Mouse (Mus musculus): Measurements from ENCODE around the gene Cracr2b. TPM values are rescaled to one million over a fixed set of nuclear protein-coding genes. Genes with fewer than 3 reads are reported as not detected.

Cracr2b gene
- polyA plus RNA-seq, 1 experiment: 14.9 TPM

- Histone ChIP-seq H3K4me1 (replicated peaks; ENCODE audit: control insufficient read depth, insufficient read depth, low read length) (no peaks in the 10 kb centered on the region), H3K36me3 (ENCODE audit: control insufficient read depth, insufficient read depth, low read length) (no peaks in the 10 kb centered on the region), H3K27me3 (ENCODE audit: control insufficient read depth, insufficient read depth, low read length) (no peaks in the 10 kb centered on the region), H3K4me3 (ENCODE audit: control insufficient read depth, insufficient read depth, low read length) (no peak overlapping the region), H3K27ac (ENCODE audit: control insufficient read depth, insufficient read depth, low read length) (no peak overlapping the region)
- TF ChIP-seq CTCF (IDR thresholded peaks at IDR 0.05; ENCODE audit: borderline replicate concordance, control insufficient read depth, extremely low read depth, insufficient read depth, low read length, poor library complexity) (no peak), POLR2A (IDR thresholded peaks at IDR 0.05; ENCODE audit: control insufficient read depth, extremely low read depth, insufficient read depth, low read length, poor library complexity) (no peak)
- 93% methylated on average over 4 of the region's 4 CpGs for WGBS
- DNase-seq: no peak
These were observed 35.0 kb downstream of the Cracr2b start for GRCm38 (mm10) chr7:141495940-141496339.

GRCm38 (mm10) chr7:141497600-141497999, 36.7 kb downstream of the Cracr2b start:
- no peaks in the 10 kb centered on the region for H3K36me3 ChIP-seq (ENCODE audit: control insufficient read depth, insufficient read depth, low read length)
- TF ChIP-seq CTCF (IDR thresholded peaks at IDR 0.05; ENCODE audit: borderline replicate concordance, control insufficient read depth, extremely low read depth, insufficient read depth, low read length, poor library complexity) (no peak), POLR2A (IDR thresholded peaks at IDR 0.05; ENCODE audit: control insufficient read depth, extremely low read depth, insufficient read depth, low read length, poor library complexity) (no peak)
- 90% methylated on average over 3 of the region's 3 CpGs for WGBS
- H3K4me1 ChIP-seq (replicated peaks; ENCODE audit: control insufficient read depth, insufficient read depth, low read length): no peaks in the 10 kb centered on the region
- no peak for DNase-seq
- H3K27ac ChIP-seq (ENCODE audit: control insufficient read depth, insufficient read depth, low read length): no peak overlapping the region
- H3K27me3 ChIP-seq (ENCODE audit: control insufficient read depth, insufficient read depth, low read length): no peaks in the 10 kb centered on the region
- H3K4me3 ChIP-seq (ENCODE audit: control insufficient read depth, insufficient read depth, low read length): no peak overlapping the region

- no peak overlapping the region for H3K27ac ChIP-seq (ENCODE audit: control insufficient read depth, insufficient read depth, low read length)
- WGBS: 95% methylated on average over 7 of the region's 7 CpGs
- no peaks in the 10 kb centered on the region for H3K36me3 ChIP-seq (ENCODE audit: control insufficient read depth, insufficient read depth, low read length)
- H3K27me3 ChIP-seq (ENCODE audit: control insufficient read depth, insufficient read depth, low read length): no peaks in the 10 kb centered on the region
- no peak for DNase-seq
- TF ChIP-seq CTCF (IDR thresholded peaks at IDR 0.05; ENCODE audit: borderline replicate concordance, control insufficient read depth, extremely low read depth, insufficient read depth, low read length, poor library complexity) (no peak), POLR2A (IDR thresholded peaks at IDR 0.05; ENCODE audit: control insufficient read depth, extremely low read depth, insufficient read depth, low read length, poor library complexity) (no peak)
- H3K4me1 ChIP-seq (replicated peaks; ENCODE audit: control insufficient read depth, insufficient read depth, low read length): no peaks in the 10 kb centered on the region
- no peak overlapping the region for H3K4me3 ChIP-seq (ENCODE audit: control insufficient read depth, insufficient read depth, low read length)
These were observed 41.1 kb downstream of the Cracr2b start for GRCm38 (mm10) chr7:141501820-141502555.

- H3K27me3 ChIP-seq (ENCODE audit: control insufficient read depth, insufficient read depth, low read length): no peaks in the 10 kb centered on the region
- H3K27ac ChIP-seq (ENCODE audit: control insufficient read depth, insufficient read depth, low read length): no peak overlapping the region
- 98% methylated on average over 5 of the region's 5 CpGs for WGBS
- TF ChIP-seq POLR2A (IDR thresholded peaks at IDR 0.05; ENCODE audit: control insufficient read depth, extremely low read depth, insufficient read depth, low read length, poor library complexity) (no peak), CTCF (IDR thresholded peaks at IDR 0.05; ENCODE audit: borderline replicate concordance, control insufficient read depth, extremely low read depth, insufficient read depth, low read length, poor library complexity) (no peak)
- no peak overlapping the region for H3K4me3 ChIP-seq (ENCODE audit: control insufficient read depth, insufficient read depth, low read length)
- no peaks in the 10 kb centered on the region for H3K4me1 ChIP-seq (replicated peaks; ENCODE audit: control insufficient read depth, insufficient read depth, low read length)
- DNase-seq: no peak
- no peaks in the 10 kb centered on the region for H3K36me3 ChIP-seq (ENCODE audit: control insufficient read depth, insufficient read depth, low read length)
These were observed 41.6 kb downstream of the Cracr2b start for GRCm38 (mm10) chr7:141502556-141502905.

GRCm38 (mm10) chr7:141506278-141506677, 45.4 kb downstream of the Cracr2b start:
- Histone ChIP-seq H3K27me3 (ENCODE audit: control insufficient read depth, insufficient read depth, low read length) (no peaks in the 10 kb centered on the region), H3K36me3 (ENCODE audit: control insufficient read depth, insufficient read depth, low read length) (no peaks in the 10 kb centered on the region), H3K4me3 (ENCODE audit: control insufficient read depth, insufficient read depth, low read length) (no peak overlapping the region), H3K27ac (ENCODE audit: control insufficient read depth, insufficient read depth, low read length) (no peak overlapping the region), H3K4me1 (replicated peaks; ENCODE audit: control insufficient read depth, insufficient read depth, low read length) (no peaks in the 10 kb centered on the region)
- TF ChIP-seq POLR2A (IDR thresholded peaks at IDR 0.05; ENCODE audit: control insufficient read depth, extremely low read depth, insufficient read depth, low read length, poor library complexity): no peak
- no peak for TF ChIP-seq CTCF (IDR thresholded peaks at IDR 0.05; ENCODE audit: borderline replicate concordance, control insufficient read depth, extremely low read depth, insufficient read depth, low read length, poor library complexity)
- no peak for DNase-seq
- 95% methylated on average over 2 of the region's 2 CpGs for WGBS

- Histone ChIP-seq H3K4me1 (replicated peaks; ENCODE audit: control insufficient read depth, insufficient read depth, low read length) (no peaks in the 10 kb centered on the region), H3K27ac (ENCODE audit: control insufficient read depth, insufficient read depth, low read length) (no peak overlapping the region), H3K36me3 (ENCODE audit: control insufficient read depth, insufficient read depth, low read length) (no peaks in the 10 kb centered on the region), H3K4me3 (ENCODE audit: control insufficient read depth, insufficient read depth, low read length) (no peak overlapping the region), H3K27me3 (ENCODE audit: control insufficient read depth, insufficient read depth, low read length) (no peaks in the 10 kb centered on the region)
- no peak for DNase-seq
- TF ChIP-seq POLR2A (IDR thresholded peaks at IDR 0.05; ENCODE audit: control insufficient read depth, extremely low read depth, insufficient read depth, low read length, poor library complexity) (no peak), CTCF (IDR thresholded peaks at IDR 0.05; ENCODE audit: borderline replicate concordance, control insufficient read depth, extremely low read depth, insufficient read depth, low read length, poor library complexity) (no peak)
These were observed 47.3 kb downstream of the Cracr2b start for GRCm38 (mm10) chr7:141508160-141508559.

- no peaks in the 10 kb centered on the region for H3K36me3 ChIP-seq (ENCODE audit: control insufficient read depth, insufficient read depth, low read length)
- H3K4me1 ChIP-seq (replicated peaks; ENCODE audit: control insufficient read depth, insufficient read depth, low read length): no peaks in the 10 kb centered on the region
- no peaks in the 10 kb centered on the region for H3K27me3 ChIP-seq (ENCODE audit: control insufficient read depth, insufficient read depth, low read length)
- no peak for DNase-seq
- no peak for TF ChIP-seq CTCF (IDR thresholded peaks at IDR 0.05; ENCODE audit: borderline replicate concordance, control insufficient read depth, extremely low read depth, insufficient read depth, low read length, poor library complexity)
- no peak for TF ChIP-seq POLR2A (IDR thresholded peaks at IDR 0.05; ENCODE audit: control insufficient read depth, extremely low read depth, insufficient read depth, low read length, poor library complexity)
- WGBS: 96% methylated on average over 5 of the region's 5 CpGs
- H3K27ac ChIP-seq (ENCODE audit: control insufficient read depth, insufficient read depth, low read length): no peak overlapping the region
- H3K4me3 ChIP-seq (ENCODE audit: control insufficient read depth, insufficient read depth, low read length): no peak overlapping the region
These were observed 49.3 kb downstream of the Cracr2b start for GRCm38 (mm10) chr7:141510196-141510595.
